Mouse (Mus musculus) ES-Bruce4 (cell line): ENCODE measurements at regions not wholly inside any gene's neighbourhood (a gene's known extent, or its start where the extent isn't known, plus 50 kb on each side); places are given as distances from the start of the nearest gene placed in this dataset.

ENCODE experiments used
- CTCF ChIP-seq: IDR thresholded peaks from one replicate; pipeline ENCODE4 v1.8.1; 2011; ENCODE audit warnings: low read depth, low read length
- EP300 ChIP-seq: IDR thresholded peaks from 2 replicates; pipeline ENCODE4 v1.6.1; 2011; ENCODE audit warnings: low read depth, low read length; ENCODE audit not compliant: insufficient read depth
- POLR2A ChIP-seq: IDR thresholded peaks from one replicate; pipeline ENCODE4 v1.8.1; 2011; ENCODE audit warnings: low read length; ENCODE audit not compliant: insufficient read depth

- TF ChIP-seq EP300 = no peak
- TF ChIP-seq POLR2A = no peak
- TF ChIP-seq CTCF = no peak
These were observed 389.1 kb downstream of the Vrk1 start for GRCm38 (mm10) chr12:106399085-106399484.
